ENCODE assay signal across 9 mouse cellular contexts in the genomic region with DNA sequence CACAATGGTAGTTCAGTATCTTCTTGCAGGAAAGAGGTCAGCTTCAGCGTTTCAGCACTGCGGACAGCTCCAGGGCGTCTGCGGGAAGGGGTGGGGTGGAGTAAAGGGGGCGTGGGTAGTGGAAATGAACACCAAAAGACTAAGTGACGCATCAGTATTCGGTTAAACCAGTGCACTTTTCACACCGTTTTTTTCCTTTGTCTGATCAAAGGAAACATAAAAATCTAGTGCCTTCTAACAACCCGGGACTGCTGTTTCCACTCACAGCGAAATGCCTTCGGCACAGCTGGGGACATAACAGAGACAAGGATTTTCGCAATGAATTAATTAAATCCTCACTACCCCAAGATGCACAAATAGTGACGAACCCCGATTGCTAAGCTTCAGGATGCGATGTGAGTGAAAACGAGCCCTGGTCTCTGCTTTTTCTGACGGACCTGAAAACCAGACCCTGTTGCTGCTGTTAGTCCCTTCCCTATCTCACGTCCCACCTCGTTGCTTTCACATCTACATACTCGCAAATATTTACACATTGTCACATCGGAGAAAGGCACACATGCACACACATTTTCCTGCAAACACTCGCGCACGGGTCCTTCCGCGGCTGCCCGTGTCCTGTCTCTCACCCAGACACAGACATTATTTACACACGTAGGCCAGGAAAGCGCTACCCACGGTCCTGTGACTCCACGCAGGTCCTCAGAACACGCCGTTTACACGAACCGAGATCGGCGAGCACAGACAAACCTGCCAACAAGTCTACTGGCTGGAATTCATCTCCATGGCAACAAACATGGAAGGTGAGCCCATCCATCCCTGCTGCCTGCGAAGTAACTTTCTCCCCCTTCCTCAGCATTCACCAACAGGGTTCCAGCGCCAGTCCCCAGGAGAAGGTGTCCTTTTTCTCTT. TPM values are rescaled to one million over a fixed set of nuclear protein-coding genes. Genes with fewer than 3 reads are reported as not detected.
DNase-seq lines count a peak whose midpoint lies in the region; ATAC-seq and TF ChIP-seq lines count a peak whose summit lies in the region.
"Had no signal": no experiment of that assay in that cellular context is flagged by ENCODE, and none has a peak within 500 bp of the region (broad histone marks: within the 10 kb centered on the region; RNA-seq: fewer than 3 reads in every experiment).

TSS of gene Ctxn2 (plus strand) at position 790 of the 909 bp plus-strand sequence.

- DNase-seq in ES-E14 (ENCODE audit: low read depth, low spot score): peak; percentile 75
- DNase-seq in cerebellum, adult 18-20 months: peak; percentile 38 to 55
- DNase-seq in layer of hippocampus, adult 9-11 months: peak; percentile 50
- peak; percentile 85 for DNase-seq in ovary, postnatal 14 days (ENCODE audit: low spot score)
- peak; percentile 82 for DNase-seq in thymus, postnatal 0 days (ENCODE audit: low spot score)

- H3K9me3 ChIP-seq in ES-E14 (ENCODE audit: control insufficient read depth, insufficient read depth, low read depth, low read length): no peaks in the 10 kb centered on the region
- H3K9me3 ChIP-seq in hindbrain, embryonic 12.5 days (replicated peaks): no peaks in the 10 kb centered on the region
- H3K9me3 ChIP-seq in lung, embryonic 16.5 days (ENCODE audit: control insufficient read depth, low read length): no peaks in the 10 kb centered on the region

- peak; percentile 88 for ATAC-seq in frontal cortex, adult (ENCODE audit: low TSS enrichment)
- ATAC-seq in hindbrain, embryonic 12.5 days (ENCODE audit: low FRiP score): peak; percentile 61
- ATAC-seq in lung, embryonic 16.5 days (ENCODE audit: low read depth): peak; percentile 59

- no peak within 1 kb of the TSS for H3K27ac ChIP-seq in ES-E14 (ENCODE audit: insufficient read depth, low read depth, low read length, poor library complexity, severe bottlenecking)
- 0 out of 2 replicates have a peak within 1 kb of the TSS, but pooled peaks have one; percentile 30 for H3K27ac ChIP-seq in hindbrain, embryonic 12.5 days
- H3K27ac ChIP-seq in lung, embryonic 16.5 days (ENCODE audit: low read length): no peak within 1 kb of the TSS

- peak within 1 kb of the TSS; percentile 8 to 25 for H3K4me3 ChIP-seq in ES-E14 (ENCODE audit: insufficient read depth in 1 of 2, low read depth in 1 of 2, low read length in 2 of 2, poor library complexity in 1 of 2, severe bottlenecking in 1 of 2)
- H3K4me3 ChIP-seq in hindbrain, embryonic 12.5 days: peak within 1 kb of the TSS; percentile 42
- peak within 1 kb of the TSS; percentile 37 for H3K4me3 ChIP-seq in lung, embryonic 16.5 days (ENCODE audit: low read length)
- H3K4me3 ChIP-seq: erythroblast, embryonic 14.5 days had no signal

- in situ Hi-C loops in ES-E14 (cut with MboI; ENCODE audit: low sequenced_read_pairs in 2 of 2, unreplicated experiment in 2 of 2): no loop called here

- peak within 1 kb of the TSS; percentile 75 for H3K4me2 ChIP-seq in hindbrain, embryonic 12.5 days (replicated peaks)
- H3K4me2 ChIP-seq in lung, embryonic 16.5 days (ENCODE audit: low read depth, low read length): peak within 1 kb of the TSS; percentile 57

- H3K4me1 ChIP-seq in ES-E14 (ENCODE audit: control insufficient read depth in 2 of 2, insufficient read depth in 2 of 2, low read length in 2 of 2, poor library complexity in 1 of 2): peaks cover 2 to 5% of the 10 kb centered on the region in 2 experiments; a peak in 2 of 4 replicates
- peaks cover 8% of the 10 kb centered on the region for H3K4me1 ChIP-seq in hindbrain, embryonic 12.5 days
- H3K4me1 ChIP-seq in lung, embryonic 16.5 days (replicated peaks; ENCODE audit: control insufficient read depth, insufficient read depth, low read length): peaks cover 6% of the 10 kb centered on the region

- no peak within 1 kb of the TSS for H3K9ac ChIP-seq in ES-E14 (ENCODE audit: insufficient read depth, low read depth, low read length, poor library complexity, severe bottlenecking)
- peak within 1 kb of the TSS; percentile 29; the same call in 1 of the 2 replicates for H3K9ac ChIP-seq in hindbrain, embryonic 12.5 days
- H3K9ac ChIP-seq in lung, embryonic 16.5 days (ENCODE audit: low read length): no peak within 1 kb of the TSS

- H3K36me3 ChIP-seq in ES-E14 (ENCODE audit: control insufficient read depth, insufficient read depth, low read length, poor library complexity, severe bottlenecking): no peaks in the 10 kb centered on the region
- no peaks in the 10 kb centered on the region for H3K36me3 ChIP-seq in hindbrain, embryonic 12.5 days
- H3K36me3 ChIP-seq in lung, embryonic 16.5 days (ENCODE audit: control insufficient read depth, insufficient read depth, low read length): no peaks in the 10 kb centered on the region

- no peaks in the 10 kb centered on the region for H3K27me3 ChIP-seq in hindbrain, embryonic 12.5 days
- H3K27me3 ChIP-seq in lung, embryonic 16.5 days (ENCODE audit: control insufficient read depth, insufficient read depth, low read depth, low read length): no peaks in the 10 kb centered on the region

- under 1% methylated on average over 39 of the region's 39 CpGs for WGBS in hindbrain, embryonic 12.5 days
- under 1% methylated on average over 39 of the region's 39 CpGs for WGBS in lung, embryonic 16.5 days

TF ChIP-seq in ES-E14, 5 proteins besides CTCF, POLR2A, EP300 and RAD21:
- TF ChIP-seq CHD2 (IDR thresholded peaks at IDR 0.05; ENCODE audit: low read depth, low read length) (no peak), ZC3H11A (IDR thresholded peaks at IDR 0.05; ENCODE audit: borderline replicate concordance, low read depth, low read length) (no peak), HCFC1 (IDR thresholded peaks at IDR 0.05; ENCODE audit: borderline replicate concordance, insufficient read depth, low read length) (no peak), MAFK (IDR thresholded peaks at IDR 0.05; ENCODE audit: insufficient read depth, low read depth, low read length) (no peak), ZNF384 (IDR thresholded peaks at IDR 0.05; ENCODE audit: low read depth, low read length) (no peak)

RNA-seq across cellular contexts. Expression of gene Ctxn2, which starts in this region (rescaled TPM):
- total RNA-seq in ES-E14 (2012; rRNA removed): not detected in 2 replicates
- polyA plus RNA-seq in hindbrain, embryonic 12.5 days (2016; fragmentation: Nextera tagmentation; extraction: Ambion mirVana): 0.41 and 0.61 TPM in 2 replicates
- polyA plus RNA-seq in lung, embryonic 16.5 days (2015; fragmentation: Nextera tagmentation; extraction: Ambion mirVana): not detected in 2 replicates
- not detected in 2 replicates for polyA plus RNA-seq in thymus, postnatal 0 days (2015; fragmentation: Nextera tagmentation; extraction: Ambion mirVana)
- polyA plus RNA-seq: erythroblast, embryonic 14.5 days had no signal

Comparison
In these comparisons a context has a peak if more than half of its experiments do, and no peak if none do; other contexts are left out.
1. Peak in DNase-seq and H3K4me3 ChIP-seq in ES-E14; RNA of the gene not detected or under 1 TPM.
2. Peak in ATAC-seq, H3K4me3 ChIP-seq, H3K27ac ChIP-seq, H3K9ac ChIP-seq and H3K4me2 ChIP-seq in hindbrain, embryonic 12.5 days; RNA of the gene not detected or under 1 TPM.
3. Peak in ATAC-seq, H3K4me3 ChIP-seq and H3K4me2 ChIP-seq in lung, embryonic 16.5 days; RNA of the gene not detected or under 1 TPM.
4. Peak in DNase-seq in thymus, postnatal 0 days; RNA of the gene not detected or under 1 TPM.